Mouse (Mus musculus) hindbrain, embryonic 12.5 days (tissue): ENCODE results near the gene C130032M10Rik. TPM values are rescaled to one million over a fixed set of nuclear protein-coding genes. Genes with fewer than 3 reads are reported as not detected.

ENCODE experiments used
- ATAC-seq: fragments of 200-750 bp; cut with Nextera tagmentation; 2 replicates; pipeline ENCODE4 v1.8.0; 2017; ENCODE audit warnings: moderate TSS enrichment; ENCODE audit not compliant: low FRiP score
- H3K27ac ChIP-seq: fragments of 300-500 bp; sonication (generic); 2 replicates; pipeline ENCODE4 v1.5.1; 2016; ENCODE audit warnings: mild to moderate bottlenecking
- H3K27me3 ChIP-seq: fragments of 300-500 bp; sonication (generic); 2 replicates; pipeline ENCODE4 v1.6.1; 2016; ENCODE audit warnings: mild to moderate bottlenecking
- H3K36me3 ChIP-seq: fragments of 300-500 bp; sonication (generic); 2 replicates; pipeline ENCODE4 v1.6.1; 2016; ENCODE audit warnings: mild to moderate bottlenecking
- H3K4me1 ChIP-seq: fragments of 300-500 bp; sonication (generic); 2 replicates; pipeline ENCODE4 v1.6.1; 2016
- H3K4me2 ChIP-seq: fragments of 300-500 bp; sonication (generic); replicated peaks from 2 replicates; pipeline ENCODE4 v1.6.1; 2016; ENCODE audit warnings: mild to moderate bottlenecking
- H3K4me3 ChIP-seq: fragments of 300-500 bp; sonication (generic); 2 replicates; pipeline ENCODE4 v1.5.1; 2016; ENCODE audit warnings: mild to moderate bottlenecking
- H3K9ac ChIP-seq: fragments of 300-500 bp; sonication (generic); 2 replicates; pipeline ENCODE4 v1.6.1; 2016; ENCODE audit warnings: mild to moderate bottlenecking, moderate library complexity
- H3K9me3 ChIP-seq: fragments of 300-500 bp; sonication (generic); replicated peaks from 2 replicates; pipeline ENCODE4 v1.6.1; 2016; ENCODE audit warnings: mild to moderate bottlenecking
- WGBS: fragments of 180-500 bp; shearing (Covaris S2); methylation state at CpG from one replicate; pipeline ENCODE4 v1.1.7; 2016; 5-methylcytosine and 5-hydroxymethylcytosine counted together
- polyA plus RNA-seq: library from polyadenylated mRNA; unstranded; fragments of >200 nt; fragmentation: Nextera tagmentation; extraction: Ambion mirVana; gene quantifications from 2 replicates; pipeline ENCODE4 v1.2.1, GENCODE M21; 2016

C130032M10Rik gene
- 0.31 and 0.46 TPM in 2 replicates for polyA plus RNA-seq

- H3K4me1 ChIP-seq = no peaks in the 10 kb centered on the region; the same call in 1 of the 2 replicates
- peaks cover 41% of the 10 kb centered on the region for H3K9me3 ChIP-seq
- WGBS = 81% methylated on average over 11 of the region's 11 CpGs
Observed at GRCm38 (mm10) chr9:114515364-114515763, at the start of gene C130032M10Rik. Gene C130032M10Rik (plus strand): TSS chr9:114515697.

GRCm38 (mm10) chr9:114466871-114467270, 48.6 kb upstream of the C130032M10Rik start:
- no peak overlapping the region for H3K27ac ChIP-seq
- H3K4me1 ChIP-seq = no peaks in the 10 kb centered on the region
- no peak overlapping the region for H3K4me3 ChIP-seq
- no peak for ATAC-seq
- 59% methylated on average over 7 of the region's 7 CpGs for WGBS
- H3K9ac ChIP-seq = no peak overlapping the region
- peaks cover 28% of the 10 kb centered on the region for H3K36me3 ChIP-seq
- H3K9me3 ChIP-seq = no peaks in the 10 kb centered on the region
- no peaks in the 10 kb centered on the region for H3K27me3 ChIP-seq
- H3K4me2 ChIP-seq = no peak overlapping the region

More at GRCm38 (mm10) chr9:114515364-114515763, at the start of gene C130032M10Rik:
- no peak for ATAC-seq
- H3K27me3 ChIP-seq = no peaks in the 10 kb centered on the region
- peaks cover 35% of the 10 kb centered on the region for H3K36me3 ChIP-seq
- H3K4me2 ChIP-seq = no peak within 1 kb of the TSS
- H3K9ac ChIP-seq = no peak within 1 kb of the TSS
- no peak within 1 kb of the TSS for H3K27ac ChIP-seq
- H3K4me3 ChIP-seq = no peak within 1 kb of the TSS

GRCm38 (mm10) chr9:114468217-114468616, 47.3 kb upstream of the C130032M10Rik start:
- Histone ChIP-seq H3K4me1 (no peaks in the 10 kb centered on the region), H3K27ac (no peak overlapping the region), H3K4me2 (no peak overlapping the region), H3K9ac (no peak overlapping the region), H3K9me3 (no peaks in the 10 kb centered on the region), H3K4me3 (no peak overlapping the region), H3K36me3 (peaks cover 23% of the 10 kb centered on the region), H3K27me3 (no peaks in the 10 kb centered on the region)
- 80% methylated on average over 5 of the region's 5 CpGs for WGBS
- ATAC-seq = no peak

DNA sequence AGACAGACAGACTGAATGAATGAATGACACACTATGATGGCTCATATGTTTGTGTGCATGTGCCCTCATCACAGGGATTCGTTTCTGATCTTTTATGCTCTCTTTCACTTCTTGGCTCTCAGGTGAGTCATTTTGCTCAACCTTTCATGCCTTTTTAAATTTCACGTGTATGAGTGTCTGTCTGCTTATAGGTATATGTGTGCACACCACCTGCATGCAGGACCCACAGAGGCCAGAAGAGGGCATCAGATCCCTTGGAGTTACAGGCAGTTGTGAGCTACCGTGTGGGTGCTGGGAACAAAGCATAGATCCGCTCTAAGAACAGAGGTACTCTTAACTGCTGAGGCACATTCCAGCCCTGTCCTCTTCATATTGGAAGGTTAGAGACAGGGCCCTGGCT, 46.8 kb upstream of the C130032M10Rik start:
- no peak overlapping the region for H3K4me3 ChIP-seq
- peaks cover 23% of the 10 kb centered on the region for H3K36me3 ChIP-seq
- no peak overlapping the region for H3K9ac ChIP-seq
- H3K9me3 ChIP-seq = no peaks in the 10 kb centered on the region
- H3K27me3 ChIP-seq = no peaks in the 10 kb centered on the region
- H3K4me1 ChIP-seq = no peaks in the 10 kb centered on the region
- no peak overlapping the region for H3K4me2 ChIP-seq
- 95% methylated on average over 4 of the region's 4 CpGs for WGBS
- no peak overlapping the region for H3K27ac ChIP-seq
- ATAC-seq = no peak

- Histone ChIP-seq H3K9ac (no peak overlapping the region), H3K4me3 (no peak overlapping the region), H3K4me2 (no peak overlapping the region), H3K27me3 (no peaks in the 10 kb centered on the region), H3K9me3 (no peaks in the 10 kb centered on the region), H3K4me1 (no peaks in the 10 kb centered on the region), H3K27ac (no peak overlapping the region), H3K36me3 (0 out of 2 replicates have a peak, but pooled peaks cover 3% of the 10 kb centered on the region)
- WGBS = 83% methylated on average over 7 of the region's 7 CpGs
- ATAC-seq = no peak
Observed at GRCm38 (mm10) chr9:114471892-114472291, 43.6 kb upstream of the C130032M10Rik start.

DNA sequence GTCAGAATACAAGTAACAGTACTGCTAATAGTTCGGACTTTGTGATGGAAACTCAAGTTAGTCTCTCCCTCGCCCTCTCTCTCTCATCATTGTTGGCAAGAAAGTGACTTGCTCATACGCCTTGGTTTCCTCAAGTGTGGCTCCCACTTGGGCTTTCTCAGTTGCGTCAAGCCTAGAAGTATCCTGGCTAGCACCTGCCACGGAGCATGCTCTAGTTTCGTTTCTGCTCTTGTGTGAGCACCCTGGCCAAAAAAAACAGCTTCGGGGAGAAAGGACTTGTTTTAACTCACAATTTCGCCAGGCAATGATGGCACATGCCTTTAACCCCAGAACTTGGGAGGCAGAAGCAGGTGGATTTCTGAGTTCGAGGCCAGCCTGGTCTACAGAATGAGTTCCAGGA, 38.5 kb upstream of the C130032M10Rik start:
- no peak overlapping the region for H3K9ac ChIP-seq
- no peak overlapping the region for H3K4me2 ChIP-seq
- no peaks in the 10 kb centered on the region for H3K27me3 ChIP-seq
- no peaks in the 10 kb centered on the region for H3K9me3 ChIP-seq
- ATAC-seq = no peak
- H3K36me3 ChIP-seq = no peaks in the 10 kb centered on the region
- H3K27ac ChIP-seq = no peak overlapping the region
- no peaks in the 10 kb centered on the region for H3K4me1 ChIP-seq
- H3K4me3 ChIP-seq = no peak overlapping the region
- WGBS = 90% methylated on average over 9 of the region's 9 CpGs

- Histone ChIP-seq H3K4me1 (no peaks in the 10 kb centered on the region), H3K36me3 (no peaks in the 10 kb centered on the region), H3K27ac (no peak overlapping the region), H3K4me2 (no peak overlapping the region), H3K4me3 (no peak overlapping the region), H3K9me3 (no peaks in the 10 kb centered on the region), H3K27me3 (no peaks in the 10 kb centered on the region), H3K9ac (no peak overlapping the region)
- no peak for ATAC-seq
- WGBS = 79% methylated on average over 3 of the region's 3 CpGs
Observed at GRCm38 (mm10) chr9:114480940-114481339, 34.6 kb upstream of the C130032M10Rik start.

DNA sequence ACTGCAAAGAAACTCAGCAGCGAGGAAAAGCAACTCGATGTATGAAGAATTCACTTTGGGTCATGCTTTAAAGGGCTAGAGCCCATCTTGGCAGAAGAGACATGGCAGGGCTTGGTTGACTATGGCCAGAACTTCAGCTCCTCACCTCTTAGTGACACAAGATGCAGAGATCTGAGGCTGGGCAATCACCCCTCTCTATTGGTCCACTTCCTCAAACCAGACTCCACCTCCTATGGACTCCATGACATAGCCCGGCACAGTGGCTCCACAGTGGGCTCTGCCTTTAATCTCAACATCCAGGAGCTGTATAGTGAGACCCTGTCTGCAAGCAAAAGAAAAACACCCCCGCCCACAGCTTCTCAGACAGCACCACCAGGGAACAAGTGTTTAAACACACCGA, 30.7 kb upstream of the C130032M10Rik start:
- Histone ChIP-seq H3K27ac (no peak overlapping the region), H3K4me1 (no peaks in the 10 kb centered on the region), H3K4me3 (no peak overlapping the region), H3K27me3 (no peaks in the 10 kb centered on the region), H3K9me3 (no peaks in the 10 kb centered on the region), H3K36me3 (no peaks in the 10 kb centered on the region), H3K9ac (no peak overlapping the region), H3K4me2 (no peak overlapping the region)
- 80% methylated on average over 5 of the region's 5 CpGs for WGBS
- no peak for ATAC-seq

DNA sequence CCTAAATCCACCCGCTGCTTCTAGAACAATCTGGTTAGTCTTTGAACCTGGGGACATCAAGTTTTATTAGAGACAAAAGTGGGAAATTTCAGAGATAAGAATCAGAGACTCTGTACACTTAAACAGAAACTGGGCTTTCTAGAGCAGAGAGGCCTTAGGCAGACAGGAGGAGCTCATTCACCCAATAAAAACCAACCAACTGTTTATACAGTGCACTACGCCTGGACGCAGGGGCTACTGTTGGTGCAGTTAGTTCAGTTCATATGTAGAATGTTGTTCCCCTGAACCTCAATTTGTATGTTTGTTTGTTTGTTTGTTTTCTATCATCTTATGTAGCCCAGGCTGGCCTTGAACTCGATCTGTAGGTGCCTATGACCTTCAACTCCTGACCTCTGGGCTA, 28.7 kb upstream of the C130032M10Rik start:
- Histone ChIP-seq H3K36me3 (no peaks in the 10 kb centered on the region), H3K9me3 (no peaks in the 10 kb centered on the region), H3K27ac (no peak overlapping the region), H3K4me1 (no peaks in the 10 kb centered on the region), H3K9ac (no peak overlapping the region), H3K27me3 (no peaks in the 10 kb centered on the region), H3K4me2 (no peak overlapping the region), H3K4me3 (no peak overlapping the region)
- no peak for ATAC-seq
- WGBS = 89% methylated on average over 4 of the region's 4 CpGs

DNA sequence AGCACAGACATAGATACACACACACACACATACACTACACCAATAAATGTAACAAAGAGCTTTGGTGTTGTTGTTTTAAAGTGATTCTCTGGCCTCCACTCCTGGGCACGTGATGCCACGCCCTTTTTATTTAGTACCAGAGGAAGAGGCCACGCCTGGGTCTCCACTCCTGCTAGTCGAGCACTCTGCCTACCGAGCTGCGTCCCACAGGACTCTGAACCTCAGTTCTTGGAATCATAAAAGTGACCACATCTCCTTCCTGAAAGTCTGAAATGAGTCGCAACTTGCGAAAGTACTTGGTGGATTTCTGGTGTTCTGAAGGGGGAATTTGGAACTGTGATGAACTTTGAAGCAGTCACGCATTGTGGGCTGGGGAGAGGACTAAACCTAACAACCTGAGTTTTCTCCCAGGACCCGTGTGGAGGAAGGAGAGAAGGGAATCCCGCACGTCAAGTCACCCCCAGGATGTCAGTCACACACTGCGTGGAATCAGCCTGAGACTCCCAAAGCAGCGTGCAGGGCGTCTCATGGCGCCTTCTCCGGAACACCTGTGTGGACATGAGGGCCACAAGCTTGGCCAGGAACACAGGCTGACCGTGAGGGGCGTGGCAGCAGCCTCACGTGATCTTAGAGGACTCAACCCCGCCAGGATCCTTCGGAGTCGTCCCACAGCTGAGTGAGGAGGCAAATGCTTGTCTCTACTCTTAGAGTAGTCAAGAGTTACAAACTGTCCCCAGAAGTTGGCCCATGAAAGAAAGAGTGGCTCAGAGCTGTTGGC, 27.8 kb upstream of the C130032M10Rik start:
- Histone ChIP-seq H3K9me3 (no peaks in the 10 kb centered on the region), H3K9ac (no peak overlapping the region), H3K4me1 (no peaks in the 10 kb centered on the region), H3K27ac (no peak overlapping the region), H3K27me3 (no peaks in the 10 kb centered on the region), H3K4me2 (no peak overlapping the region), H3K36me3 (no peaks in the 10 kb centered on the region), H3K4me3 (no peak overlapping the region)
- WGBS = 85% methylated on average over 23 of the region's 23 CpGs
- ATAC-seq = no peak

GRCm38 (mm10) chr9:114496469-114496868, 19.0 kb upstream of the C130032M10Rik start:
- Histone ChIP-seq H3K9ac (no peak overlapping the region), H3K4me2 (no peak overlapping the region), H3K27me3 (no peaks in the 10 kb centered on the region), H3K4me3 (no peak overlapping the region), H3K36me3 (no peaks in the 10 kb centered on the region), H3K27ac (no peak overlapping the region), H3K4me1 (0 out of 2 replicates have a peak, but pooled peaks cover 2% of the 10 kb centered on the region), H3K9me3 (no peaks in the 10 kb centered on the region)
- no peak for ATAC-seq
- WGBS = 79% methylated on average over 7 of the region's 7 CpGs

DNA sequence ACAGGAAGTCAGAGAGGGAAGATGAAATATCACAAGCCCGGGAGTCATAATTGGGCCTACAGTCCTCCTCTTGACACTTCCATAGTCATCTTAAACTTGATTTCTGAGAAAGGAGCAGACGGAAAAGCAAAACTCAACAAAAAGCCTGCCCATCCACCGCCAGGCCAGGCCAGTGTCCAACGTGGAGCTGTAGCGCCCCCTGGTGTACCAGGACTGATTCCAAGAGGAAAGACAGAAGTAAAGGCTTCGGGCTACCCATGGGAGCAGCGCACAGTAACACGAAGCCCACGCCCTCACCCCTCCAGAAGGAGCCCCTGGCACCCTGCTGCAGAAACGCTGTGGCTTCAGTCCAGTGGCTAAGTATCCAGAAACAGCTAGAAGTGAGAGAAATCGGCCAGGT, 17.3 kb upstream of the C130032M10Rik start:
- no peak overlapping the region for H3K27ac ChIP-seq
- H3K27me3 ChIP-seq = no peaks in the 10 kb centered on the region
- no peak overlapping the region for H3K4me3 ChIP-seq
- no peaks in the 10 kb centered on the region for H3K36me3 ChIP-seq
- 0 out of 2 replicates have a peak, but pooled peaks cover 2% of the 10 kb centered on the region for H3K4me1 ChIP-seq
- WGBS = 7% methylated on average over 11 of the region's 11 CpGs
- peak; percentile 48; the same call in 1 of the 2 replicates for ATAC-seq
- H3K4me2 ChIP-seq = peak overlapping the region; percentile 36
- H3K9ac ChIP-seq = no peak overlapping the region
- no peaks in the 10 kb centered on the region for H3K9me3 ChIP-seq
